Mouse (Mus musculus) megakaryocyte, embryonic 14.5 days (primary cell): ENCODE results near the gene Tubd1.

ENCODE experiments used
- FLI1 ChIP-seq: IDR thresholded peaks from 2 replicates; pipeline ENCODE4 v1.6.1; 2012; ENCODE audit warnings: low read length, inconsistent platforms, mixed read lengths
- GATA1 ChIP-seq: IDR thresholded peaks from 3 replicates; pipeline ENCODE4 v1.6.1; 2012; ENCODE audit warnings: mixed read lengths, low read length, inconsistent platforms, borderline replicate concordance

GRCm38 (mm10) chr11:86542851-86543250 lies 1.9 kb upstream of the Tubd1 start:
- no peak for TF ChIP-seq GATA1
- no peak for TF ChIP-seq FLI1
